Mouse (Mus musculus) sigmoid colon, adult 10 weeks (tissue): Measurements from ENCODE around the gene Gm49373. TPM values are rescaled to one million over a fixed set of nuclear protein-coding genes. Genes with fewer than 3 reads are reported as not detected.

ENCODE experiments used
- polyA plus RNA-seq: library from polyadenylated mRNA; stranded (reverse); fragments of 350-450 nt; fragmentation: Illumina TruSeq; extraction: RNeasy Lipid Tissue Mini Kit (QIAGEN cat#74804); gene quantifications from one replicate; pipeline ENCODE4 v1.2.3, GENCODE M21; 2014; ENCODE audit warnings: low read depth, low replicate concordance

The Gm49373 gene
- not detected for polyA plus RNA-seq

DNA sequence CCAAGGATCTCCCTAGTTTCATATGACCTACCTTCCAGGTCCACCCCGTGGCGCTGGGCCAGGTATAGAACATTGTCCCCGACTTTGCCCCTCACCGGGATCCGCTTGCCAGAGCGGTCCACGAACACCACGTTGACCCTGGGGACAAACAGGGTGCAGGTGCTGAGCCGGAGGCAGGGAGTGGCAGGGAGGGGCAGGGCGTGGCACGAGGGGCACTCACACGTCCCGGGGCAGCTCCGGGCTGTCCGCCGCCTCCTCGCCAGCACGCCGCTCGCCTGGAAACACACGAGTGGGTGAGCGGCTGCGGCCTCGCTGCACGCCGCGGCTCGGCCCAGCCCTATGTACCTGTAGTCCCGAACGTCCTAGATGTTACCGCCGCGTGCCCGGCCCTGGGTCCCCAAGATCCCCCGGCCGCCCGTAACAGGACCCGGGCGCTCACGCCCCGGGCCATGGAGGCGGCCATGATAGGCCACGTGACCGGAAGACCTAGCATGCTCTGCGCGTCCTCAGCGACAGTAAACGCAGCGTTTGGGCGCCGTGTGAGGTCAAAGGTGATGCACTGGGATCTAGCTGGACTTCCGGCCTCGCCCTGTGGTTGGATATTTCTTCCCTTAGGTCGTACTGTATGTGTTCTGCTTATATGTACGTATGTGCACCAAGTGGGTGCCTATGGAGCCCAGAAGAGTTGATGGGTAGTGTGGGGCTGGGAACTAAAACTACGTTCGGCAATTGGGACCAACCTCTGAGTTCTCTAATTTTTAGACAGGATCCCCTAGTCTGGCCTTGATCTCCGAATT, at the start of gene Gm49373, which contains the start of gene Fdx1l:
Gene Gm49373 (minus strand): TSS at position 53 of the 797 bp plus-strand sequence.
Gene Fdx1l (minus strand): TSS at position 571 of the 797 bp plus-strand sequence.

GRCm38 (mm10) chr9:21091707-21092320, 18.9 kb upstream of the Gm49373 start, which contains the start of the genes Gm38431 and Raver1:
TSS of gene Gm38431 (minus strand) at chr9:21091997.
TSS of gene Raver1 (minus strand) at chr9:21092008.

DNA sequence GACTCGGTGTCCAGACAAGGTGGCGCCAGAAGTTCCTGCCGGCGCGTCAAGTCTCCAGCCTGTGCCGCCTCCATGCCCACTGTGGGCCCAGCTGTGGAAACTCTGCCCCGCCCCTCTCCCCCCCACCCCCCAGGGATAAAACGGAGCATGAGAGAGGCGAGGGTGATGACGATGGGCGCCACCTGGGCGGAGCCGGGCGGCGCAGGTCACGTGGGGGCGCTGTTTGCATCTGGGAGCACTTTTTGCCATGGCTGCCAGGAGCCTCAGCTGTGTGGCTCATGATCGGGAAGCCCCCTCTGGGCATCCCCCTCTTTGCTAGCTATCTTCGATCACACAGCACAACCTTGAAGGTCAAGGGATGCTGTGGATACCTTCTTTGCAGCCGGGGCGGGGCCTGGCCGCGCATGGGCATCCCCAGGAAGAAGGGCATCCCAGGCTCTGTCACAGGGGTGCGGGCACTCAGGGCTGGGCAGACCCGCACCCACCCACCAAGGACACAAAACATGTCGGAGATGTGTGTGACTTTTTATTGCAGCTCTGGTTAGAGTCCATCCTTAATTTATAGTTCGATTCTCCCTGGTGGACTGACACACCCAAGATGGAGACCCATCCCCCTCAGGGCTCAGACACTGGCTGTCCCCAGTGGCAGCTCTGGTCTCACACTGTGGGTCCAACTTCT, 5.8 kb downstream of the Gm49373 start, which contains the start of gene Zglp1:
Gene Zglp1 (minus strand): TSS at position 88 of the 679 bp plus-strand sequence.

DNA sequence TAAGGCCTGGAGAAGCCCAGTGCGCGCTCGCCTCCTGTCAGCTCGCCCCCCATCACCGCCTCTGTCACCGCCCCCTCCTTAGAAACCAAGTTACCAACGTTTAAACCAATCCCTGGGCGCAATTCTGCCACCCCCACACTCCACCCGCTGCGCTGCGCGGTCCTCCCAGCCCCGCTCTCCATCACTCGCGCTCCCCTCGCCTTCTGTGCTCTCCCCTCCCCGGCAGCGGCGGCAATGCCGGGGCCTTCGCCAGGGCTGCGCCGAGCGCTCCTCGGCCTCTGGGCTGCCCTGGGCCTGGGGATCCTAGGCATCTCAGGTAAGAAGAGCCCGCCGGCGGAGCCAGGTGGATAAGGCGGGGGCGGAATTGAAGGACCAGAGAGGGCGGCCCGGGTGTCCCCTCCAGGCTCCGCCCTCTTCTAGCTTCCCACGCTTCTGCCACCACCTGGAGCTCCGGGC, 41.0 kb downstream of the Gm49373 start, which contains the start of gene Icam5:
Gene Icam5 (plus strand): TSS at position 178 of the 456 bp plus-strand sequence.

GRCm38 (mm10) chr9:21029291-21030054, 43.4 kb downstream of the Gm49373 start, which contains the start of gene Icam4:
TSS of gene Icam4 (plus strand) at chr9:21029373.

DNA sequence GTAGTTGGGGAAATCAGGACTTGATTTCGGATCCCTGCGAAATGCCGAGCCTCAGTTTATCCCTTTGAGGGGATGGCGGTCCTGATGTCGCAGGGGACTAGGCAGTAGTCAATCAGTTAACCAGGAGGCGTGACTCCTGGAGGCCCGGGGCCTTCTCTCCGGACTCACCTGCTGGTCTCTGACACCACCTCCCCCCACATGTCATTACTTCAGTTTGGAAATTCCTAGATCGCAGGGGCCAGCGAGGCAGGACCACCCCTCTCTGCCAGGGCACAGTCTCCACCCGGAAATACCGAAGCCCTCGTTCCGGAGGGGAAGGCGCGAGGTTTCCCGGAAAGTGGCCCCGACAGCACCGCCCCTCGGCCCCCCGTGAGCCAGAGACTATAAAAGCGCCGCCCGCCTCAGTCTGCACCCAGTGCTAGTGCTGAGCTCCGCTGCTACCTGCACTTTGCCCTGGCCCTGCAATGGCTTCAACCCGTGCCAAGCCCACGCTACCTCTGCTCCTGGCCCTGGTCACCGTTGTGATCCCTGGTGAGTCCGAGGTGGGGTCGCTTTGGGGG, 57.2 kb downstream of the Gm49373 start, which contains the start of gene Icam1:
Gene Icam1 (plus strand): TSS at position 415 of the 560 bp plus-strand sequence.

Other genes with a start within 250 kb of the Gm49373 start
- gene A230050P20Rik, start 204.5 kb downstream of the Gm49373 start, polyA plus RNA-seq = 6.5 TPM
- not detected for gene Angptl6, start 193.4 kb downstream of the Gm49373 start, polyA plus RNA-seq
- gene Ppan, start 184.9 kb downstream of the Gm49373 start, polyA plus RNA-seq = 1.1 TPM
- 25.4 TPM for gene Eif3g, start 174.5 kb downstream of the Gm49373 start, polyA plus RNA-seq
- 7.5 TPM for gene Dnmt1, start 113.2 kb downstream of the Gm49373 start, polyA plus RNA-seq
- gene S1pr2, start 96.3 kb downstream of the Gm49373 start, polyA plus RNA-seq = 0.66 TPM
- gene Mrpl4, start 70.4 kb downstream of the Gm49373 start, polyA plus RNA-seq = 1.6 TPM
- 4.6 TPM for gene Icam1, start 57.1 kb downstream of the Gm49373 start, polyA plus RNA-seq
- gene Icam4, start 43.7 kb downstream of the Gm49373 start, polyA plus RNA-seq = not detected
- gene Icam5, start 41.0 kb downstream of the Gm49373 start, polyA plus RNA-seq = not detected
- not detected for gene Zglp1, start 6.0 kb downstream of the Gm49373 start, polyA plus RNA-seq
- gene Fdx1l, start 518 bp upstream of the Gm49373 start, polyA plus RNA-seq = 0.73 TPM
- 0.79 TPM for gene Gm38431, start 18.9 kb upstream of the Gm49373 start, polyA plus RNA-seq
- gene Raver1, start 18.9 kb upstream of the Gm49373 start, polyA plus RNA-seq = 9.6 TPM
- 3.4 TPM for gene Tyk2, start 58.1 kb upstream of the Gm49373 start, polyA plus RNA-seq
- gene Cdc37, start 76.9 kb upstream of the Gm49373 start, polyA plus RNA-seq = 6.8 TPM
- 0.85 TPM for gene Pde4a, start 92.6 kb upstream of the Gm49373 start, polyA plus RNA-seq
- gene Keap1, start 166.3 kb upstream of the Gm49373 start, polyA plus RNA-seq = 8.0 TPM
- 0.16 TPM for gene S1pr5, start 175.3 kb upstream of the Gm49373 start, polyA plus RNA-seq
- gene Atg4d, start 192.2 kb upstream of the Gm49373 start, polyA plus RNA-seq = 2.7 TPM
- 3.2 TPM for gene Kri1, start 214.9 kb upstream of the Gm49373 start, polyA plus RNA-seq
- gene Cdkn2d, start 218.3 kb upstream of the Gm49373 start, polyA plus RNA-seq = 6.7 TPM
- 10.9 TPM for gene Ap1m2, start 239.2 kb upstream of the Gm49373 start, polyA plus RNA-seq
- gene Slc44a2, start 247.6 kb upstream of the Gm49373 start, polyA plus RNA-seq = 16.9 TPM